Mouse (Mus musculus) liver, embryonic 13.5 days (tissue): Measurements from ENCODE around the gene Uvrag. TPM values are rescaled to one million over a fixed set of nuclear protein-coding genes. Genes with fewer than 3 reads are reported as not detected.
A peak's percentile ranks its signal among the peaks of the same experiment; 100 is the strongest.

Source experiments
- ATAC-seq: fragments of 200-750 bp; cut with Nextera tagmentation; 2 replicates; pipeline ENCODE4 v1.8.0; 2017; ENCODE audit warnings: low read depth, mild to moderate bottlenecking, moderate number of reproducible peaks, moderate library complexity
- DNase-seq: peaks from one replicate; pipeline ENCODE4 v3.0.0; 2022
- H3K27ac ChIP-seq: fragments of 300-500 bp; sonication (generic); 2 replicates; pipeline ENCODE4 v1.5.1; 2015; ENCODE audit warnings: moderate library complexity, mild to moderate bottlenecking, inconsistent platforms
- H3K27me3 ChIP-seq: fragments of 300-500 bp; sonication (generic); 2 replicates; pipeline ENCODE4 v1.6.1; 2015; ENCODE audit warnings: mild to moderate bottlenecking, inconsistent platforms
- H3K36me3 ChIP-seq: fragments of 300-500 bp; sonication (generic); 2 replicates; pipeline ENCODE4 v1.6.1; 2015; ENCODE audit warnings: mild to moderate bottlenecking, inconsistent platforms
- H3K4me1 ChIP-seq: fragments of 300-500 bp; sonication (generic); replicated peaks from 2 replicates; pipeline ENCODE4 v1.6.1; 2015; ENCODE audit warnings: inconsistent platforms
- H3K4me2 ChIP-seq: fragments of 300-500 bp; sonication (generic); 2 replicates; pipeline ENCODE4 v1.6.1; 2015; ENCODE audit warnings: inconsistent platforms, mild to moderate bottlenecking, moderate library complexity
- H3K4me3 ChIP-seq: fragments of 300-500 bp; sonication (generic); replicated peaks from 2 replicates; pipeline ENCODE4 v1.5.1; 2015; ENCODE audit warnings: mild to moderate bottlenecking, inconsistent platforms
- H3K9ac ChIP-seq: fragments of 300-500 bp; sonication (generic); 2 replicates; pipeline ENCODE4 v1.6.1; 2015; ENCODE audit warnings: mild to moderate bottlenecking, inconsistent platforms
- H3K9me3 ChIP-seq: fragments of 300-500 bp; sonication (generic); replicated peaks from 2 replicates; pipeline ENCODE4 v1.6.1; 2016; ENCODE audit warnings: inconsistent platforms
- WGBS: fragments of 180-500 bp; shearing (Covaris S2); methylation state at CpG from one replicate; pipeline ENCODE4 v1.1.7; 2015; ENCODE audit not compliant: insufficient replicate concordance; 5-methylcytosine and 5-hydroxymethylcytosine counted together
- polyA plus RNA-seq: library from polyadenylated mRNA; unstranded; fragments of >200 nt; fragmentation: Nextera tagmentation; extraction: Ambion mirVana; gene quantifications from 2 replicates; pipeline ENCODE4 v1.2.1, GENCODE M21; 2015

Uvrag gene
- polyA plus RNA-seq, 1 experiment from 2014 or later = 8.9 TPM

DNA sequence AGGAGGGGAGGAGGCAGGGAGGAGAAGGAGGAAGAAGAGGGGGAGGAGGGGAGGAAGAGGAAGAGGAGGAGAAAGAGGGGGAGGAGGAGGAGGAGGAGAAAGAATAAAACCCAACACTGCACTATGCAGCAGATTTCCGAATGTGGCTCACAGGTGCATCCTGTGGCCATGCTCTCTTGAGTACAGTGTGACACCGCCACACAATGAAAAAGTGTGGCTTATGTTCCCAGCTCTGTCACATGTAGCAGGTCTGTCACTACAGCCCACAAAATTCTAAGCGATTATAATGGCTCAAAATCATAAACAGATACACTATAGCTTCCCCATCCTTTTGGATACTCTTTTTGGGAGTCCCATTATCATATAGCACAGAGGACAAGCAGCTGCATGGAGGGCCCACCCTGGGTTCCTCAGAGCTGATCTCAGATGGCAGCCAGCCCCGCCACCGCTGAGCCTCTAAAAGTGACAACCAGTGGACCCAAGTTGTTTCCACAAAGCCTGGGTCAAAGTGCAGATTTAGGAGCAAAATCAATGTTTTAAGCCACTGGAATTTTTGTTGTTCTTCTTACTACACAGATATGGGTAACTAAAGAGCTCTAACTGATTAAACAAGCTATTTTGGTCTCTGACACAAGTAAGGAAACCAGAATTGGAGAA is 19.9 kb downstream of the Uvrag start:
- peaks cover 15% of the 10 kb centered on the region for H3K36me3 ChIP-seq
- H3K27ac ChIP-seq = peak overlapping the region; percentile 39; the same call in 1 of the 2 replicates
- WGBS = 42% methylated on average over 5 of the region's 5 CpGs
- no peak overlapping the region for H3K9ac ChIP-seq
- no peak overlapping the region for H3K4me3 ChIP-seq
- H3K4me2 ChIP-seq = no peak overlapping the region
- no peaks in the 10 kb centered on the region for H3K27me3 ChIP-seq
- peaks cover 44% of the 10 kb centered on the region for H3K4me1 ChIP-seq
- ATAC-seq = peak; percentile 53; the same call in 1 of the 2 replicates
- peaks cover 5% of the 10 kb centered on the region; the same call in 1 of the 2 replicates for H3K9me3 ChIP-seq
- DNase-seq = no peak

DNA sequence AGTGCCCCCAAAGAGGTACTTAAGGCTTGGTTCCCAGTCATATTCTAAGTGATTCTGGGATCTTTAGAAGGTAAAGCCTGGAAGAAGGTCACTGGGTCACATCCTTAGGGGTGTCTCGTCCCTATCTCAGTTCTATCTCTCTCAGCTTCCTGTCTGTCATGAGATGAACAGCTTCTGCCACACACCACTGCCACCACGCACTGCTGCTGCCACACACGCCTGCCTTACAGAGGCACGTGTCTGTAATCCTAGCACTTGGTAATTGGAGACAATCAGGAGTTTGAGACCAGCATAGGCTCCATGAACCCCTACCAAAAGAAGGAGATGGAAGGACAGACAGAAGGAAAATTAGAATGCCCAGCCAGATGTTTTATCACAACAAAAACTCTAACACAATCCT is 20.9 kb downstream of the Uvrag start:
- no peak overlapping the region for H3K4me3 ChIP-seq
- no peak for ATAC-seq
- peaks cover 15% of the 10 kb centered on the region for H3K36me3 ChIP-seq
- peaks cover 44% of the 10 kb centered on the region for H3K4me1 ChIP-seq
- 22% methylated on average over 4 of the region's 4 CpGs for WGBS
- no peak for DNase-seq
- peaks cover 5% of the 10 kb centered on the region; the same call in 1 of the 2 replicates for H3K9me3 ChIP-seq
- no peak overlapping the region for H3K4me2 ChIP-seq
- H3K27ac ChIP-seq = no peak overlapping the region
- H3K27me3 ChIP-seq = no peaks in the 10 kb centered on the region
- H3K9ac ChIP-seq = no peak overlapping the region

GRCm38 (mm10) chr7:99116781-99117180 is 24.2 kb downstream of the Uvrag start:
- Histone ChIP-seq H3K27me3 (no peaks in the 10 kb centered on the region), H3K4me1 (peaks cover 27% of the 10 kb centered on the region), H3K4me3 (no peak overlapping the region), H3K4me2 (no peak overlapping the region), H3K9ac (no peak overlapping the region), H3K27ac (no peak overlapping the region), H3K9me3 (no peaks in the 10 kb centered on the region), H3K36me3 (peaks cover 10% of the 10 kb centered on the region; the same call in 1 of the 2 replicates)
- 65% methylated on average over 3 of the region's 3 CpGs for WGBS
- no peak for DNase-seq
- ATAC-seq = no peak

- WGBS = 77% methylated on average over 16 of the region's 16 CpGs
- Histone ChIP-seq H3K4me2 (no peak overlapping the region), H3K4me1 (peaks cover 8% of the 10 kb centered on the region), H3K27ac (no peak overlapping the region), H3K4me3 (no peak overlapping the region), H3K27me3 (no peaks in the 10 kb centered on the region), H3K9me3 (no peaks in the 10 kb centered on the region), H3K9ac (no peak overlapping the region), H3K36me3 (peaks cover 10% of the 10 kb centered on the region; the same call in 1 of the 2 replicates)
- DNase-seq = no peak
- no peak for ATAC-seq
These were observed 26.8 kb downstream of the Uvrag start for GRCm38 (mm10) chr7:99114006-99114726.

- Histone ChIP-seq H3K9me3 (no peaks in the 10 kb centered on the region), H3K4me3 (no peak overlapping the region), H3K27ac (no peak overlapping the region), H3K4me1 (peaks cover 22% of the 10 kb centered on the region), H3K4me2 (no peak overlapping the region), H3K27me3 (no peaks in the 10 kb centered on the region), H3K9ac (no peak overlapping the region), H3K36me3 (no peaks in the 10 kb centered on the region)
- no peak for ATAC-seq
- DNase-seq = no peak
- WGBS = 50% methylated on average over 3 of the region's 3 CpGs
These were observed 33.4 kb downstream of the Uvrag start for GRCm38 (mm10) chr7:99107566-99107965.

GRCm38 (mm10) chr7:99106714-99107270 is 34.1 kb downstream of the Uvrag start:
- Histone ChIP-seq H3K9me3 (no peaks in the 10 kb centered on the region), H3K4me1 (peaks cover 30% of the 10 kb centered on the region), H3K36me3 (no peaks in the 10 kb centered on the region), H3K4me3 (no peak overlapping the region), H3K4me2 (no peak overlapping the region), H3K27ac (peak overlapping the region; percentile 32; the same call in 1 of the 2 replicates), H3K9ac (no peak overlapping the region), H3K27me3 (no peaks in the 10 kb centered on the region)
- 59% methylated on average over 4 of the region's 4 CpGs for WGBS
- no peak for ATAC-seq
- no peak for DNase-seq

DNA sequence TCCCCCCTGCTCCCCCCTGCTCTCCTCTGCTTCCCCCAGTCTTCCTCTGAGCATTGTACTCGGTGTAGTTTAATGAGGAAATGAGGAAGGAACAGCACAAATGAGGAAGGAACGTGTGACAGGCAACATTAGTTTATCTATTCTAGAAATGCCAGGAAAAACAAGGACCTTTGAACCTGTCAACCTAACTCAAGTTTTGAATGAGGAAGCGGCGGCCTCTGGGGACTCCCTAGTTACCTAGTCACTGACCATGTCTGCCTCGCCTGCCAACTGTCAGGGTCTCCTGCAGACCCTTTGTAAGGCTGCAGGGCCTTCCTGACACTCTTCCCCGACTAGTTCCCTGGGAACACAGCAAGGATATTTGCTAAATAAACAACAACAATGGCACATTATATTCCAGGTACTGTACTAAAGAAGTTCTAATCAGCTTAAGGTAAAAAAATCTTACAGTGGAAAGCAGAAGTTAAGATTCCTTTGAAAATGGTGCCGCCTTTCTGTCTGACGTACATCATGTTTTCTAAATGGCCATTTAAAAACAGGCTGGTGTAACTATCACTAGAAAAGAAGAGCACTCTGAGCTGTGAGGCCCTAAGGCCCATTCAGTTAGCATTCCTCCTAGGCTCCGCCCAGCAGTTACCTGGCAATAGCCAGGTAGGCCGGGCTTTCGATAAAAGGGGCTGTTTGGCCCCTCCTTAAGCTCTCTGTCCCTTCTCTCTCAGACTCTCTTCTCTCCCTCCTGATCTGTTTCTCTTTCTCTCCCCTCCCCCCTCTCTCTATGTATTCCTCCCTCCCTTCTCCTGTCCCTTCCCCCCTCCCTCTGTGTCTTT is 39.0 kb downstream of the Uvrag start:
- ATAC-seq (no peak), DNase-seq (no peak)
- WGBS = 29% methylated on average over 11 of the region's 11 CpGs
- H3K4me2 ChIP-seq = no peak overlapping the region
- no peaks in the 10 kb centered on the region for H3K27me3 ChIP-seq
- peaks cover 41% of the 10 kb centered on the region for H3K4me1 ChIP-seq
- no peaks in the 10 kb centered on the region for H3K9me3 ChIP-seq
- H3K27ac ChIP-seq = peak overlapping the region; percentile 67
- H3K4me3 ChIP-seq = no peak overlapping the region
- peaks cover 21% of the 10 kb centered on the region for H3K36me3 ChIP-seq
- H3K9ac ChIP-seq = no peak overlapping the region

GRCm38 (mm10) chr7:99101076-99101475 is 39.9 kb downstream of the Uvrag start:
- DNase-seq (no peak), ATAC-seq (0 out of 2 replicates have a peak, but pooled peaks have one; percentile 32)
- peaks cover 33% of the 10 kb centered on the region for H3K4me1 ChIP-seq
- H3K36me3 ChIP-seq = peaks cover 25% of the 10 kb centered on the region
- no peaks in the 10 kb centered on the region for H3K9me3 ChIP-seq
- H3K27ac ChIP-seq = peak overlapping the region; percentile 67
- no peak overlapping the region for H3K4me3 ChIP-seq
- no peak overlapping the region for H3K4me2 ChIP-seq
- 37% methylated on average over 2 of the region's 2 CpGs for WGBS
- no peaks in the 10 kb centered on the region for H3K27me3 ChIP-seq
- H3K9ac ChIP-seq = no peak overlapping the region; the same call in 1 of the 2 replicates

- DNase-seq (no peak), ATAC-seq (peak; percentile 57)
- Histone ChIP-seq H3K4me3 (no peak overlapping the region), H3K36me3 (peaks cover 25% of the 10 kb centered on the region), H3K9me3 (no peaks in the 10 kb centered on the region), H3K4me1 (peaks cover 32% of the 10 kb centered on the region), H3K27me3 (no peaks in the 10 kb centered on the region), H3K4me2 (peak overlapping the region; percentile 19; the same call in 1 of the 2 replicates), H3K27ac (peak overlapping the region; percentile 67), H3K9ac (no peak overlapping the region; the same call in 1 of the 2 replicates)
- WGBS = 64% methylated on average over 8 of the region's 8 CpGs
These were observed 40.4 kb downstream of the Uvrag start for GRCm38 (mm10) chr7:99100573-99100972.

GRCm38 (mm10) chr7:99100087-99100486 is 40.9 kb downstream of the Uvrag start:
- Histone ChIP-seq H3K27ac (no peak overlapping the region; the same call in 1 of the 2 replicates), H3K36me3 (peaks cover 27% of the 10 kb centered on the region), H3K4me2 (peak overlapping the region; percentile 19; the same call in 1 of the 2 replicates), H3K9ac (no peak overlapping the region), H3K27me3 (no peaks in the 10 kb centered on the region), H3K9me3 (no peaks in the 10 kb centered on the region), H3K4me3 (no peak overlapping the region), H3K4me1 (peaks cover 32% of the 10 kb centered on the region)
- WGBS = 76% methylated on average over 9 of the region's 9 CpGs
- 0 out of 2 replicates have a peak, but pooled peaks have one; percentile 21 for ATAC-seq
- DNase-seq = no peak

GRCm38 (mm10) chr7:99097781-99098180 is 43.2 kb downstream of the Uvrag start:
- Histone ChIP-seq H3K27ac (no peak overlapping the region), H3K4me1 (peaks cover 34% of the 10 kb centered on the region), H3K9ac (no peak overlapping the region), H3K4me2 (no peak overlapping the region), H3K27me3 (no peaks in the 10 kb centered on the region), H3K36me3 (peaks cover 34% of the 10 kb centered on the region), H3K9me3 (no peaks in the 10 kb centered on the region), H3K4me3 (no peak overlapping the region)
- DNase-seq = no peak
- no peak for ATAC-seq
- 71% methylated on average over 7 of the region's 7 CpGs for WGBS
